Mouse (Mus musculus) B cell, adult 62 days (primary cell): Measurements from ENCODE around the gene Dnah10. TPM values are rescaled to one million over a fixed set of nuclear protein-coding genes. Genes with fewer than 3 reads are reported as not detected.

Experiments
- total RNA-seq: library from RNA; stranded (reverse); gene quantifications from 4 replicates; pipeline ENCODE4 v1.2.4, GENCODE M21; 2023

The Dnah10 gene
- 0.06 TPM in 1 of 4 replicates, not detected in the others for total RNA-seq

DNA sequence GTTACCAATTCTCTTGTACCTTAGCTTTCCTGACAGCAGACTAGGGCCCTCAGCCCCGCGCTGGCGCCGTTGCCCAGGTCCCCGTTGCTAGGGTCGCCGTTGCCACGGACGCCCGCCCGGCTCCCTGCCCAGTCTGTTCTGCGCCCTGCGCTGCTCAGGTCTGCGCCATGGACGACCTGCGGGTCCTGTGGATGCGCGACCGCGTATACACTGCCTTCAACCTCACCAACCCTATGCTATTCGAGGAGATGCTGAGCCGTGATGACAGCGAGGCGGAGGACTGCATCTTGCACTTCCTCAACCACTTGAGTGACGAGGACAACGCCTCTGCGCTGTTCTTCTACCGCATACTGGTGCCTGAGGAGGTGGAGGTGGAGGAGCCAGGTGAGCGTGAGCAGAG lies at the start of gene Dnah10:
Gene Dnah10, plus strand, starts transcription at position 89 of the 400 bp plus-strand sequence.

DNA sequence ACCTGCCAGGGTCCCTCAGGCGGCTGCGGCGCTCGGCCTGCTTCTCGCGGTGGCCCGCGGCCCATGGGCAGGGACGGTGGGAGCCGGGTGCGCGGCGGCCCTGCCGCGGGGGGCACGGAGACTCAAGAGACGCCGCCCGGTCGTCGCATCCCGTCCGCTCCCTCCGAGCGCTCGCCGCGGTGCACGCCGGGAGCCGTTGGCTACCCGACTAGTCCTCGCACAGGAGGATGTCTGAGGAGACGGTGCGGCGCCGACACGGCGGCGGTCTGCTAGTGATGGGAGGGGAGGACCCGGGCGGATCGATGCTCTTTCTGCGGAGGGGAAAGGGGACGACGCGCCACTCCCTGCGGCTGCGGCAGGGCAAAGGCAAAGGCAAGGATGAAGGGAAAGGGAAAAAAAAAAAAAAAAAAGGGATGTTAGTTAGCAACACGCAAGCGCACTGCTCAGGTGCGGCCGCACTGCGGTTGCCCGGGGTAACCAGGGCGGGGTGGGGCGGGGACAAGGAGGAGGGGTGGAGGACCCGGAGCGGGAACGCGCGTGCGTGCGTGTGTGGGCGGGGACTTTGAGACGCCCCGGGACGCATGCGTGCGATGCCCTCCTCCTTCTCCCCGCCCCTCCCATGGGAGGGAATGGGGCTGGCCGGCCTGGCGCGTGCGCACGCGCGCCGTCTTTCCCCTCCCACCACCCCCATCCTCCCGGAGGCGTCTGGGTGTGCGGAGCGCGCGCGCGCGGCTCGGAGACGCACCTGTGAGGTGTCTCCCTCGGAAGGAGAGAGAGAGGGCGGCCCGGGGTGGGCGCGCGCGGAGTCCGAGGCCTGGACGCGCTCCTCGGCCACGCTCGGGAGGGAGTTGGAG lies 137.4 kb downstream of the Dnah10 start, which contains the start of the genes Ccdc92 and Zfp664:
Gene Ccdc92, minus strand, starts transcription at position 412 of the 854 bp plus-strand sequence.
Gene Zfp664, plus strand, starts transcription at position 679 of the 854 bp plus-strand sequence.

Other genes with a start within 250 kb of the Dnah10 start
- gene Rilpl2, start 246.7 kb upstream of the Dnah10 start, total RNA-seq = 165 to 186 TPM (median 173 TPM) in 4 replicates
- 15.0 to 20.5 TPM (median 17.3 TPM) in 4 replicates for gene Snrnp35, start 242.0 kb upstream of the Dnah10 start, total RNA-seq
- 2.2 to 3.1 TPM (median 2.3 TPM) in 4 replicates for gene Rilpl1, start 193.7 kb upstream of the Dnah10 start, total RNA-seq
- gene Tmed2, start 184.4 kb upstream of the Dnah10 start, total RNA-seq = 103 to 116 TPM (median 110 TPM) in 4 replicates
- gene Ddx55, start 172.2 kb upstream of the Dnah10 start, total RNA-seq = 39.5 to 42.4 TPM (median 41.7 TPM) in 4 replicates
- gene Eif2b1, start 146.0 kb upstream of the Dnah10 start, total RNA-seq = 22.8 to 36.2 TPM (median 33.7 TPM) in 4 replicates
- gene Gtf2h3, start 145.9 kb upstream of the Dnah10 start, total RNA-seq = 27.6 to 35.1 TPM (median 34.4 TPM) in 4 replicates
- gene Atp6v0a2, start 96.5 kb upstream of the Dnah10 start, total RNA-seq = 46.0 to 62.9 TPM (median 54.8 TPM) in 4 replicates
- gene Ccdc92, start 137.3 kb downstream of the Dnah10 start, total RNA-seq = 1.3 to 3.4 TPM (median 2.0 TPM) in 4 replicates
- gene Zfp664, start 137.6 kb downstream of the Dnah10 start, total RNA-seq = 19.9 to 25.9 TPM (median 22.9 TPM) in 4 replicates